Mouse (Mus musculus): Measurements from ENCODE around the gene 3830403N18Rik. TPM values are rescaled to one million over a fixed set of nuclear protein-coding genes. Genes with fewer than 3 reads are reported as not detected.
"Not testable (repeated sequence)": the region's sequence is repeated elsewhere in the genome, so short reads cannot be mapped to it uniquely, and the experiment has no call there.

3830403N18Rik gene
- 0.83 and 1.0 TPM in 2 replicates for polyA plus RNA-seq (2015; fragmentation: Nextera tagmentation; extraction: Ambion mirVana)

- H3K9me3 ChIP-seq (replicated peaks; ENCODE audit: control insufficient read depth, low read length, poor library complexity, severe bottlenecking); H3K4me3 ChIP-seq (ENCODE audit: low read depth, low read length); H3K27me3 ChIP-seq (ENCODE audit: control insufficient read depth, insufficient read depth, low read depth, low read length); H3K4me2 ChIP-seq (ENCODE audit: low read length); ATAC-seq; H3K27ac ChIP-seq (ENCODE audit: low read length); H3K4me1 ChIP-seq (ENCODE audit: control insufficient read depth, insufficient read depth, low read length); H3K36me3 ChIP-seq (ENCODE audit: control insufficient read depth, insufficient read depth, low read length); H3K9ac ChIP-seq (ENCODE audit: low read depth, low read length): not testable (repeated sequence)
- 83% methylated on average over 12 of the region's 15 CpGs for WGBS
Measured at GRCm38 (mm10) chrX:56136336-56136909, at the start of gene 3830403N18Rik. Gene 3830403N18Rik, plus strand, starts transcription at chrX:56136572.

- Histone ChIP-seq H3K4me3 (ENCODE audit: low read depth, low read length) (no peak overlapping the region), H3K4me2 (ENCODE audit: low read length) (no peak overlapping the region), H3K4me1 (ENCODE audit: control insufficient read depth, insufficient read depth, low read length) (no peaks in the 10 kb centered on the region), H3K9ac (ENCODE audit: low read depth, low read length) (no peak overlapping the region), H3K27me3 (ENCODE audit: control insufficient read depth, insufficient read depth, low read depth, low read length) (no peaks in the 10 kb centered on the region), H3K36me3 (ENCODE audit: control insufficient read depth, insufficient read depth, low read length) (no peaks in the 10 kb centered on the region), H3K27ac (ENCODE audit: low read length) (no peak overlapping the region), H3K9me3 (replicated peaks; ENCODE audit: control insufficient read depth, low read length, poor library complexity, severe bottlenecking) (no peaks in the 10 kb centered on the region)
- ATAC-seq: peak; percentile 97
- WGBS: 95% methylated on average over 2 of the region's 2 CpGs
Measured at GRCm38 (mm10) chrX:56151396-56151795, 15.0 kb downstream of the 3830403N18Rik start.

- not testable (repeated sequence) for H3K36me3 ChIP-seq (ENCODE audit: control insufficient read depth, insufficient read depth, low read length); H3K4me1 ChIP-seq (ENCODE audit: control insufficient read depth, insufficient read depth, low read length); H3K27ac ChIP-seq (ENCODE audit: low read length); H3K9me3 ChIP-seq (replicated peaks; ENCODE audit: control insufficient read depth, low read length, poor library complexity, severe bottlenecking); H3K27me3 ChIP-seq (ENCODE audit: control insufficient read depth, insufficient read depth, low read depth, low read length); ATAC-seq; H3K4me2 ChIP-seq (ENCODE audit: low read length); H3K9ac ChIP-seq (ENCODE audit: low read depth, low read length); H3K4me3 ChIP-seq (ENCODE audit: low read depth, low read length)
- WGBS: no CpG with 5 or more reads among the region's 1 CpGs
Measured at GRCm38 (mm10) chrX:56186449-56186848, 50.1 kb downstream of the 3830403N18Rik start.

Other genes starting within 250 kb of the 3830403N18Rik start
- not detected in 2 replicates for gene Gm773, start 76.3 kb downstream of the 3830403N18Rik start, polyA plus RNA-seq (2015; fragmentation: Nextera tagmentation; extraction: Ambion mirVana)
- gene Zfp449, start 209.8 kb downstream of the 3830403N18Rik start, polyA plus RNA-seq (2015; fragmentation: Nextera tagmentation; extraction: Ambion mirVana): 6.1 and 7.2 TPM in 2 replicates
- 39.4 and 46.0 TPM in 2 replicates for gene Smim10l2a, start 238.0 kb downstream of the 3830403N18Rik start, polyA plus RNA-seq (2015; fragmentation: Nextera tagmentation; extraction: Ambion mirVana)